Mouse (Mus musculus) liver, embryonic 14.5 days (tissue): ENCODE results near the gene Wnt6.
A peak's percentile ranks its signal among the peaks of the same experiment; 100 is the strongest.

ENCODE experiments used
- CTCF ChIP-seq: IDR thresholded peaks from 2 replicates; pipeline ENCODE4 v1.5.1; 2016; ENCODE audit warnings: antibody characterized with exemption, low read depth, control low read depth
- EP300 ChIP-seq: IDR thresholded peaks from 2 replicates; pipeline ENCODE4 v1.6.1; 2016; ENCODE audit warnings: antibody characterized with exemption, low read depth

GRCm38 (mm10) chr1:74808078-74808477 lies 36.4 kb downstream of the Wnt6 start:
- TF ChIP-seq EP300: no peak
- peak; percentile 88 for TF ChIP-seq CTCF
